Mouse (Mus musculus): Measurements from ENCODE around the gene Ttc38.

- TF ChIP-seq REST (IDR thresholded peaks at IDR 0.05; ENCODE audit: insufficient read depth, insufficient read length) (no peak), POLR2A (IDR thresholded peaks at IDR 0.05; ENCODE audit: insufficient read length, low read depth) (no peak), TCF12 (IDR thresholded peaks at IDR 0.05; ENCODE audit: insufficient read depth, poor library complexity, severe bottlenecking) (no peak), USF1 (IDR thresholded peaks at IDR 0.05; ENCODE audit: low read depth) (no peak)
Observed at GRCm38 (mm10) chr15:85897113-85897512, 65.0 kb downstream of the Ttc38 start.

All from myocyte (in vitro differentiated cells).